In the genomic region with DNA sequence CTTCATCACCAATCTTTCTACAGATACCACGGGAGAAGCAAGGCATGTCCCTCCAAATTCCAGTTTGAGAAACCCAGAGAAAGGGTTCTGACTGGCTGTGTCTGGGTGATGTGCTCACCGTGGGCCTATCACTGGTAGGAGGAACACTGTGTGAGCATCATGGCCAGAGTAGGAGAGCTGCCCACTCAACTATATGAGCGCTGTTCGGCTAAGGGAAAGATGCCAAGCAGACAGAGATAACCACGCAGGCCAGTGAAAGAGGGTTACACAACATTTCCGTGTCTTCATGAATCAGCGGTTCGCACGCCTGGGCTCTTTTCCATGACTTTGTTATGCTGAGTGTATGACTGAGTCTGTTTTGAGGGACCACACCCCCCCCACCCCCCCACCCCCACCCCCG, we compare ENCODE assay signal across 8 mouse cellular contexts.
DNase-seq lines count a peak whose midpoint lies in the region; ATAC-seq lines count a peak whose summit lies in the region.

No protein-coding gene starts in this region.

- ATAC-seq in common myeloid progenitor, adult 5-6 weeks (replicated peaks; ENCODE audit: low read depth, poor library complexity, severe bottlenecking), result peak; percentile 88
- peak; percentile 90 for ATAC-seq in megakaryocyte, adult 5-6 weeks (ENCODE audit: poor library complexity, severe bottlenecking)
- ATAC-seq in inflammation-experienced regulatory T-cells, adult 6 months, result no peak

- peak; percentile 60 to 80 for DNase-seq in layer of hippocampus, adult 18-20 months (ENCODE audit: low spot score in 2 of 2)
- DNase-seq in layer of hippocampus, postnatal 14 days (ENCODE audit: low spot score in 2 of 2), result no peak
- peak; percentile 54 for DNase-seq in kidney, postnatal 14 days
- DNase-seq in embryo, embryonic 10 days (ENCODE audit: low spot score), result no peak
- DNase-seq in thymus, postnatal 25 days, result no peak

Comparison
In these comparisons a context has a peak if more than half of its experiments do, and no peak if none do; other contexts are left out.
1. DNase-seq: peak in layer of hippocampus, adult 18-20 months (2 of 2) and kidney, postnatal 14 days (single experiment); none in layer of hippocampus, postnatal 14 days (0 of 2), embryo, embryonic 10 days (single experiment) and thymus, postnatal 25 days (single experiment).